14 mouse cellular contexts compared by ENCODE assay signal in the genomic region with DNA sequence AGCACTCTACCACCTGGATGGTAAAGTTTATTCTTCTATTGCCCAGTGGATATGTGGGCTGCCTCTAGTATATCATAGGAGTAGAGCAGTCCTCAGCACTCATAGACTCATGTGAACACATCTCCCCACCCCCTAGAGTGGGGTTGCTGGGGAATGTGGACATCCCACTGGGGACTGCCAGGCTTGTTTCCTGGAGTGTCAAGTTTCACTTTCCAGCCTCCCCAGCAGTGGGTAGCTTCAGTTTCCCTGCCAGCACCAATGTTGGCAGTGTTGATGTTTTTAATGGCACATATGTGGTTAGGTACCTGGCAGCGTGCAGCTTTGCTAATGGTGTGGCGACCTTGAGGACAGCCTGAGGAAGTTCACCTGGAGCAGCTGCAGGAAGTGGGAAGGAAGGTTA.
"Had no signal": no experiment of that assay in that cellular context is flagged by ENCODE, and none has a peak within 500 bp of the region (broad histone marks: within the 10 kb centered on the region; RNA-seq: fewer than 3 reads in every experiment).

No protein-coding gene starts in this region.

- ATAC-seq: midbrain, embryonic 13.5 days had no signal

- H3K4me1 ChIP-seq: midbrain, embryonic 13.5 days had no signal

- H3K27me3 ChIP-seq: limb, embryonic 13.5 days; midbrain, embryonic 13.5 days; neural tube, embryonic 15.5 days had no signal

- H3K27ac ChIP-seq: kidney, postnatal 0 days; limb, embryonic 13.5 days; liver, embryonic 14.5 days; midbrain, embryonic 13.5 days; neural tube, embryonic 15.5 days had no signal

- H3K9ac ChIP-seq: limb, embryonic 13.5 days; liver, embryonic 14.5 days; lung, embryonic 14.5 days; midbrain, embryonic 13.5 days; neural tube, embryonic 15.5 days had no signal

- DNase-seq: kidney, adult 18-20 months; kidney, postnatal 36 days; left cerebral cortex, postnatal 4 days; lung, embryonic 14.5 days; lung, postnatal 10 days; right cerebral cortex, adult 18-20 months; right cerebral cortex, postnatal 25 days; thymus, postnatal 36 days had no signal

- H3K4me2 ChIP-seq: limb, embryonic 13.5 days; lung, embryonic 14.5 days; midbrain, embryonic 13.5 days; neural tube, embryonic 15.5 days had no signal

- H3K9me3 ChIP-seq: limb, embryonic 13.5 days; midbrain, embryonic 13.5 days; neural tube, embryonic 15.5 days had no signal

- H3K4me3 ChIP-seq: limb, embryonic 13.5 days; midbrain, embryonic 13.5 days; myocyte; neural tube, embryonic 15.5 days had no signal
